Mouse (Mus musculus) layer of hippocampus, adult 9-10 months (tissue): ENCODE measurements around the gene Gas2l3.

ENCODE experiments used
- DNase-seq: peaks from one replicate; pipeline ENCODE4 v3.0.0; 2022; ENCODE audit warnings: low spot score

Gas2l3 gene

GRCm38 (mm10) chr10:89395321-89395720 is 48.4 kb downstream of the Gas2l3 start:
- DNase-seq: no peak

- DNase-seq: no peak
Observed at GRCm38 (mm10) chr10:89392687-89393086, 51.1 kb downstream of the Gas2l3 start.

GRCm38 (mm10) chr10:89391571-89392163 is 52.1 kb downstream of the Gas2l3 start:
- DNase-seq: no peak

GRCm38 (mm10) chr10:89386461-89386860 is 57.3 kb downstream of the Gas2l3 start:
- DNase-seq: no peak

GRCm38 (mm10) chr10:89383462-89383861 is 60.3 kb downstream of the Gas2l3 start:
- DNase-seq: peak; percentile 49

GRCm38 (mm10) chr10:89377750-89378149 is 66.0 kb downstream of the Gas2l3 start:
- no peak for DNase-seq

GRCm38 (mm10) chr10:89370051-89370450 is 73.7 kb downstream of the Gas2l3 start:
- DNase-seq: no peak

- no peak for DNase-seq
Observed at GRCm38 (mm10) chr10:89358933-89359332, 84.8 kb downstream of the Gas2l3 start.
